Mouse (Mus musculus): ENCODE measurements at regions not wholly inside any gene's neighbourhood (a gene's known extent, or its start where the extent isn't known, plus 50 kb on each side); places are given as distances from the start of the nearest gene placed in this dataset.

DNA sequence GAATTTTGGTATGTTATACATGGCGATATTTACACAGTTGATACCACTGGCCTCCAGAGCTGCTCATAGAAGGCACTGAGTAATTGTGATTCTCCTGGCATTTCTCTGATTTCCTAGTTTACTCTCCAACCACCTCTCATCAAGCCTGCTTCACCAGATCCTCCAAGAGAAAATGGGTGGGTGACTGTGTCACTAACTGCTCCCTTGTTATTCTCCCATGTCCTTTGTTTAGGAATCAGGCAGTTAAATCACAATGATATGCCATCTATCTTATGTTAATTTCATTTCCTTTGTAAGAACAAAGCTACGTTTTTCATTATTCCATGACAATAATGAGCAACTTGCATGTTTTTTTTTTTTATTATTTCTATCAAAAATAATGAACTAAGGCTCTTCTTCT lies 122.3 kb upstream of the Nrp1 start:
- DNase-seq (ENCODE audit: low spot score): no peak

DNA sequence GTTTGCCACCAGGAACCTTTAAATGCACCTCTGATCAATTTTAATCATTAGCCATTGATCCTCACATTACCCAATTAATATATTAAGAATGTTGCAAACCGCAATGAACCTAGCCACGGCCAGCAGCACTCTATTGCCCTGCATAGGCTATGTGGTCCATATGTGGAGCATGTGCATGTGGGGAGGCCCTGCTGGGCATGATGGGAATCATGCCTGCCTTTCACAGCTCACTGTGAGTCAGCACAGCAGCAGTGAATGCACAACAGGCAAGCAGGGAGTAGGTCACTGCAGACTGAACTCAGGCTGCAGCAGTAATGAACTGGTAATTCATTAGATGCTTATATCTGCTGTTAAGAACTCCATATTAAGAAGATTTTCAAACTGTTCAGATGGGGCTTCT lies 119.5 kb upstream of the Nrp1 start:
- no peak for DNase-seq (ENCODE audit: low spot score)

DNA sequence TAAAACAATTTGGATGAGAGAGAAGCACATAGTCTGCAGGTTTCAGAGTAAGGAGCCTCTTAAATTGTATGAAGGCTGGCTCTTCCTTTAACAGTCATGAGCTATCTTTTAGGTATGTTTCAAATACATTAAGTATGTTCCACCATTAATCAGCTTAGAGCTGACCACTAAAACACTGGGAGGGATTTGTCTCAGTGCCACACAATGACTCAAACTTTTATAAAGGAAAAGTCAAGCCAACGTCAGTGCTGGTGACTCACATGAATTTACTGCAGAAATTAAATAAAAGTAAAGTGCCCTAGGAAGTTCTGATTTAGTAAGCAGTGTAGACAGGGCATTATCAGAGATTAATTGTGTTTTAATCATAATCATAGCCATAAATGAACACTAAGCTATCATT lies 118.6 kb upstream of the Nrp1 start:
- DNase-seq (ENCODE audit: low spot score): no peak

DNA sequence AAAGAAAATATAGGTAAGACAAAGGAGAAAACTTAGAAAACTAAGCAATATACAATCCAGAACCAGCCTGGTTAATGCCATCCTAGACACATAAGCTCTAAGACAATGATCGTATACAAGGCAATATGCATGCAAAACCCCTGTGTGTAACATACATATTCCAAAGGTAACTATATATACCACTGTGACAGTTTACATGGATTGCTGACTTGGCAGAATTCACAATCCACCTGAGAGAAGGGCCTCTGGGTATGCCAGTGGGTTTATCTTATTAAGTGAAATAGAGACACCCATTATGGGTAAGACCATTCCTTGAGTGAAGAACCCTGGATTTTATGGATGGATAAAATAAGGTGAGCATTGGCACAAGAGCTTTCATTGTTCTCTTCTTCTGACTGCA lies 117.2 kb upstream of the Nrp1 start:
- DNase-seq (ENCODE audit: low spot score): no peak

DNA sequence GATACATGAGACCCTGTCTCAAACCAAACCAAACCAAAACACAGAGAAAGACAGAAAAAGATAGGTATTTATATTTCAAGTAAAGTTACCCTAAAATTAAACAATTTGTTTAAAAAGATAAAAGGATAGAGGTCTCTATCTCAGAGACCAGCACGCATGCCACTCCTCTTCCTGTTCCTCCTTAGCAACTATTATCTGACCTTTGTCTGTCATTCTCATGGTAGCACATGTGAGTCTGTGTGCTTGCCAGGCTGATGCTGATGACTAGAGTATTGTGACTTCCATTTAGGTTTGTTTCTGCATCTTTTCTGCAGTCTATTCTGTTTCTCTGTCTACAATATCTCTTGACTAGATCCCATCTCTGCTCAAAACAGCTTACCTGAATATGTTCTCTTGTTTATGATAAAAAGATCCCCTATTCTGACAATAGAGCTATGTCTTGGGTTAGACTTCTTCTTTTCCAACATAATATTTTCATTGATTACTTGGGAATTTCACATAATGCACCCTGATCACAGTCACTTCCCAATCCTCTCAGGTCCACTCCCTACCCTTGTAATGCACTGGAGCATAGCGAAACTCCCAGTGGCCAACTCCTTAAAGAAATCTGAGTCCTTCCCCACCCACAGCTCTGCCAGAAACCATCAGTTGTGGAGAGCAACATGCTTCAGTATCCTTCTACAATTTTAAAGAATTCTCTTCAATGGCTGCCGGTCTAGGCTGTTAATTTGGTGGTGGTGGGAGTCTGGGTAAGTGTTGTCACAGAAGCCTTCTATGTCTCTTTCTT lies 115.7 kb upstream of the Nrp1 start:
- DNase-seq (ENCODE audit: low spot score): no peak

DNA sequence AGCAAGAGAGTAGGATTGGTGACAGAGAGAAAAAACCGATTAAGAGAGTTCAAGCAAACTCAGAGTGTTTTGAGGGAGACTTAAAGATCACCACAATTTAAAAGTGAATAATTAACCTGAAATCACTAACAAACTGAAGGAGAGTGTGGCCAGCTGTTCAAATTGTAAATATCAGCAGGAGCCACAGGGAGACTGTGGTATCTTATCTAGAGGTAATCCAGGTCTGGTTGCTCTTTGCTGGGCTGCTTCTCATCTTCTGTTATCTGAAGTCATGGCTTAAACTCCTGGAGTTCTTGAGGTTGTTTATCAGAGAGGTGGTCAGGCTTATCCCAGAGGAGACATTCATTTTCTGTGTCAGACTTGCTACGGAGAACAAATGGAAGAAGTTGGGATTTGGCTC lies 106.7 kb upstream of the Nrp1 start:
- no peak for DNase-seq (ENCODE audit: low spot score)

DNA sequence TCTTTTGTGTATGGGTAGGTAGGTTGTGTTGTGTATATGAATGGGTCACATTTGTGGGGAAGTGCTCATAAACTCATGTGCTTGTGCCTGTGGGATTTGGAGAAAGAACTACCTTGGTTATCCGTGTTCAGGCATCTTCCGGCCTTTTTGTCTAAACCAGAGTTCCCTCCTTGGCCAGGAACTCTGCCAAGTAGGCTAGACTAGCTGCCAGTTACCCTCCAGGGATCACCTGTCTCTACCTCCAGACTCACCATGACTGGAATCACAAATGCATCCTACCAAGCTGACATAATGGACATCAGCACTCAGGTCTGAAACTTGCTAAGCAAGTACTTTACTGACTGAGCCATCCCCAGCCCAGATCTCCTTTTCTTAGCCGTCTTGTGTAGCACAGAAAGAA lies 97.6 kb upstream of the Nrp1 start:
- no peak for DNase-seq (ENCODE audit: low spot score)

DNA sequence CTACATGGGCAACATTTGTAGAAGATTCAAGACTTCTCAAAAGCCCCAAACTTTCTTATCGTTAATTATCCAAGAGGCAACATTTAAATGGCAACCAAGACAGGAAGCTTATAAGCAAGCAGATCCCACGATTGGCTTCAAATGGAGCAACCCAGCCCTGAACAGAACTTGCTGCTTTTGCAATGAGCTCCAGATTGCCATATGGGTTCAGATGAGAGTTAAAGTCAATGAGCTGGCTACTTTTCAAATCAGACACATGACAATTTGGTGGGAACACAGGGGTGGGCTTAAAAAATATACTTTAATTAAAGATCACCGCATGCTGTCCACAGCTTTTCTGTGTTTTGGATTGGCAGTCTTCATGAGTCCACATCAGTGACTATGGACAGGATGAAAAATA lies 97.0 kb upstream of the Nrp1 start:
- DNase-seq (ENCODE audit: low spot score): no peak

DNA sequence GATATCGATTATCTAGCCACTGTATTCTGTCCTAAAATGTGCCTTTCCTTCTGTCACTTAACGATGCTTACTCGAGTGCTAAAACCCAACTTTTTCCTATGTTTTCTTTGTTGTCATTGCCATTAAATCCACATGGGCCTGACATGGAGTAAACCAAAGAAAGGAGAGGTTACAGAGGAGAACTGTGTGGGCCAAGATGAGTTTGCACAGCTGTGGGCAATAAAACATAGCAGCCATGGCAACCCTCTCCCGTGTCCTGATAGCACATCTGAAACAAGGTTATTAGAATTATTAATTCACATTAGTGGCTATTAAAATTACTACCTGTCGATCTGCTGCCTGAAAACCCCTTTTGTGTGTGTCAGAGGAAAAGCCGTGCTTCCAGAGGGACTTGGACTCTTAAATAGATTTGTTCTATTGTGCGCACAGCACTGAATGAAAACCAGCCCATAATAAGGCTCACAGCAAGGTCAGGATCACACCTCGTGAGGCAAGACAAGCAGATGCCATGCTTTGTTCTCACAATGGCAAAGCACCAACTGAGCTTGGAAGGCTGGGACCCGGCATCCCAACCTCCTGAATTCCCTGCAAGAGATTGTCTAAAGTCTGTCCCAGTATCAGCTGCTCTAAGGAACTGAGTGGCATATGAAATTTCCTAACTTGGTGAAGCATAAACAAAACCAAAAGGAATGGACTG lies 95.0 kb upstream of the Nrp1 start:
- no peak for DNase-seq (ENCODE audit: low spot score)

DNA sequence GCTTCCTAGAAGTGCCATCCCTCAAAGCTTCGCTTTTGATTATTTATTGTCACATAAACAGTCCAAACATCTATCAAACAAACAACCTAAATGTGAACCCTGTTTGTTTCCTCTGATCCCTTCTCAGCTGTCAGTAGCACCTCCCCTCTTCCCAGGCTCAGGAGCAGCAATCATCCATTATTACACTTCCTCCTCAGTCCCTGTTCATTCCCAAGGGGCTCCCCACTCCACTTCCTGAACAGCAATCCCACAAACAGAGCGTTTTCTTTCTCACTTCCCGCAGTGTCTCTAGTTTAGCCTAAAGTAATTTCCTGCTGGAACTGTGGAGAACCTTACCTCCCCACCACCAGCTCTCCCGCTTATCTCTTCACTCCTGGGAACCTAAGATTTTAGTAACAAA lies 91.1 kb upstream of the Nrp1 start:
- DNase-seq (ENCODE audit: low spot score): no peak

DNA sequence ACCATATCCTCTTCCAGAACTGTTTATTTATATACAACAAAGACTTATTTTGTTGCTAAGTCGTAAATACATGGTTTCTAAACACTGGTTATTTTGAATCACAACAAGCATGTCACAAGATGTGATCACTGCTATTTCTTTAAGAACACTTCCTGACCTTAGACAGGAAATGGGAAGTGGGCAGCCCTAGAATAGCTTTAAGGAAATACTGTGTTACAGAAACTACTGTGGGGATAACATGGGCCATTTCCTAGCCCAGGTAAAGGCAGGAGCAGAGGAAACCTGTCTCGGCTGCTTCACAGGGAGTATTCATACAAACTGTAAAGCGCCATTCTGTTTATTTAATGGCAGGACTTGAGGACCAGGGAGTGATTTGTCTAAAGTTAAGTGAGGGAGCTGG lies 90.4 kb upstream of the Nrp1 start:
- DNase-seq (ENCODE audit: low spot score): no peak

DNA sequence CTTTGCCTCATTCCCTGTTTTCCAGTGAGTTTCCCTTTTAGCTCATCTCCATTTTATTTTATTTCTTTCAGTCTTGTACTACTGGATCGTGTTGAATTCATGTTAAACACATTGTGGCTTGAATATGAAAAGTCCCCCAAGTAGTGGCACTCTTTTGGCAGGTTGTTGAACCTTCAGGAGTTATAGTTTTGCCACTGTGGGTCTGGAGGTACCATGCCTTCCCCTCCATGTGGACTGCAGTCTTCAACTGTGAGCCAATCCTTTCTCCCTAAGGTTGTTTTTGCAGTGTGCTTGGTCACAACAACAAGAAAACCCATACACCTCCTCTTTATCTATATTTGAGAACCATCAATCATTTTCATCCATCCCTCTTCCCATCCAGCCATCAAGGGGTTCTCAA lies 88.9 kb upstream of the Nrp1 start:
- DNase-seq (ENCODE audit: low spot score): no peak

DNA sequence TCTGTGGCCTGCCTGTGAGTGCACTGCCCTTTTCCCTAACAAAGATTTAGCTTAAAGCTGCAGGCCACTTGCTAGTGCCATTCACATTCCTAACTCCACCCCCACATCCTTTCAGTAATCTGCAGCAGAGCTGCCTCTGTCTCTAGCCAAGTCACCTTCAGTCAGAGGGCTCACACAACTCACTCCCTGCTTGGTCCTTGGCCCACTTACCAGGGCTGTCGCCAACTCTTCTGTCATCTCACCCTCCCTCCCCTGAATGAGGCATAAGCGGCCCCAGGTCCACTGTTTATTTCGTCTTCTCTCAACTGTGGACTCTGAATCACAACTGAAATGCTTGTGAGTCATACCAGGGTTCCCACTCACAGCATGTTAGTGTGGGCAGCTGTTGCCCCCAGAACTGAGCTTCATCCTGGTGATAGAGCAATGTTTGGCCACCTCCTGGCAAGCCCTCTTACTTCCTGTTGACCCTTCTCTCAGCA lies 85.5 kb upstream of the Nrp1 start:
- peak; percentile 40 for DNase-seq (ENCODE audit: low spot score)

DNA sequence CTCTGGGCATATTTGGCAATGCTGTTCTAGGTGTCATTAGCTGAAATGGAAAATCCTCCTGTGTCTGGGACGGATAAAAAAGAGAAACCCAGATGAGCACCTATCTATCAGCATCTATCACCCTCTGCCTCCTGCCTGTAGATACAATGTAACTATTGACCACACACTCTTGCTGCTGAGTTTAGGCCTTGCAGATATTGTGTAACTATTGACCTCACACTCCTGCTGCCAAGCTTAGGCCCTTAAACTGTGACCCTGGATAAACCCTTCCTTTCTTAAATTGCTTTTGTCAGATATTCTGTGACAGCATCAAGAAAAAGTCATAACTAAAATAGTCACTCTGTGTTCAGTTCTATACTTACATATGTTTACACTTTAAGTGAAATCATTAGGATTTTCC lies 81.9 kb upstream of the Nrp1 start:
- no peak for DNase-seq (ENCODE audit: low spot score)

DNA sequence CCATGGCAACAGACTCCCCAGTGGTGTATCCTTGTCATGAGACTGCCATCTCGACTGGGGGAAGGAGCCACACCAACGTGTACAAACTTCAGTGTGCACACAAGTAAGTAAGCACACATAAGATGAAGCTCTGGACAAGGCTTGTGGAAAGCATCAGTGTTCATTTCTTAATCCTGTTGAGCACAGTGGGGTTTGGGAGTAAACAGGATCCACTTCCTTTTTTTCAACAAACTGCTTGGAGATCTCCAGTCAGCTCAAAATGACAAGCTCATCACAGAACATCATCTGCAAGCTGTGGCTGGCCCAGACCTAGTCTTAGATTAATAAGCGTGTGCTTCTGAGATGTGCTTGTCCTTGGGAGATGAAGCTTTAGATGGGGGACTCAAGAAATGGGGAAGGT lies 75.6 kb upstream of the Nrp1 start:
- DNase-seq (ENCODE audit: low spot score): no peak

DNA sequence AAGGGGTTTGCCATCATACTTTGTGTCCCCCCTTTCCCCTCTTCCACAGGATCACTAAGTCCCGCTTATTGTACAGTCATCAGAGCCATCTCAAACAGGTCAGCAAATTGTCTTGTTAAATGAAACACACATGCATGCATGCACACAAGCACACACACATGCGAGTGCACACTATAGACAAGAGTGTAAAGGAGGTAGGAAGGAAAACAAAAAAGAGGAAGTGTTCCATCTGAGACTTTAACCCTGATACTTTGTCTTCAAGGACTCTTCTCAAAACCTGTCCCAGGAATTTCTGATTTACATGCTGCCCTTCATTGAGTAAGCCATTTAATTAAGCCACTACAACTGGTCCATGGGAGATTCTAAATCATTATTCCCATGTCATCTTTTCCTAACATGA lies 75.0 kb upstream of the Nrp1 start:
- DNase-seq (ENCODE audit: low spot score): no peak

DNA sequence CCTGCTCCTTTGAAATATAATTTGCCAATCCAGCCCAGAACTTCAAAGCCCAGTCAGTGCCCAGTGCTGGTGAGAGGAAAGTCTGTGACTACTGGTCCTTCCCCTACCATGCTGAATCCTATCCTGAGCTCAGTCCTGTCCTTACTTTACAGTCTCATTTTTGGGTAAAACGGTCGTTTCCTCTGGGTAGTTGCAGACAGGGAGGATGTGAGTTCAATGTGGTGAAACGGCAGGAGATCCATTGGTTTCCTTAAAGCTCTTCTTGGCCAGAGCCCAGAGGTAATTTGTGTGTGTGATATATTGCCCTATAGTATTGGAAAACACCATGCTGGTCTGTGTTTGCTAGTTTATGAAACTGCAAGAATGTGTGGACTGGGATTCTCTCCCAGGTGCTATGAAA lies 73.6 kb upstream of the Nrp1 start:
- no peak for DNase-seq (ENCODE audit: low spot score)

DNA sequence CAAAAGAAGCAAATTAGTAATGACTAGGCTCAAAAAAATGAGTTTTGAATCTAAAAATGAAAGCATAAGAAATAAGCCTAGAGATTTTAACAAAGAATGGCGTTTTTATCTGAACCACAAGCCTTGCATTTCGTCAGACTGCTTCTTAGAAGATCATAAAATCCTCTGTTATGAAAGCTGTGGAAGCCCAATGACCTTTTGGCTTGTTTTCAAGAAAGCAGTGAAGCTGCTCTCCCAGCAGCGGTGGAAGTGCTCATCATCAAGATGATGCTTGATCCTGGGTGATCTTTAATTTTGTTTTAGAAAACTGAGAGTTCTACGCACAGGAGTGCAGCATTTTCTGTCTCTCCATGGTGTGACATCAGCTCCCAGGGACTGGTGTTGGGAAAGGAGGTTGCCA lies 68.3 kb upstream of the Nrp1 start:
- no peak for DNase-seq (ENCODE audit: low spot score)

DNA sequence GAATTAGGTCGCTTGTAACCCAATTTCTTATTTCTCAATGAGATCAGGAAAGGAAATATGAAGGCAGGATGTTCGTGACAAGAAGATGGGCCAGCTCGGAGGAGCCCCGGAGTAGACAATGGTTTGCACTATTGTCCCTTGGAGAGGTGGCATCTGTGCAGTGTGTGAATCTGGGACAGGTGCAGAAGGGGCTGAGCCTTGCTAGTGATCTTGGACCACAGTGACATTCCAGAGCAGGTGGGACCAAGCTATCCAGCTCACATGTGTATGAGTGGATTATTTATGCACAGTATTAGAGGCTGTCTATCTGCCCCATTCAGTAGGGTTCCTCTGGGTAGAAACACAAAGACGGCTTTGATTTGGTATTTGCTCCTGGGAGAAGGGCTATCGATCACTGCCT lies 66.0 kb upstream of the Nrp1 start:
- DNase-seq (ENCODE audit: low spot score): no peak

DNA sequence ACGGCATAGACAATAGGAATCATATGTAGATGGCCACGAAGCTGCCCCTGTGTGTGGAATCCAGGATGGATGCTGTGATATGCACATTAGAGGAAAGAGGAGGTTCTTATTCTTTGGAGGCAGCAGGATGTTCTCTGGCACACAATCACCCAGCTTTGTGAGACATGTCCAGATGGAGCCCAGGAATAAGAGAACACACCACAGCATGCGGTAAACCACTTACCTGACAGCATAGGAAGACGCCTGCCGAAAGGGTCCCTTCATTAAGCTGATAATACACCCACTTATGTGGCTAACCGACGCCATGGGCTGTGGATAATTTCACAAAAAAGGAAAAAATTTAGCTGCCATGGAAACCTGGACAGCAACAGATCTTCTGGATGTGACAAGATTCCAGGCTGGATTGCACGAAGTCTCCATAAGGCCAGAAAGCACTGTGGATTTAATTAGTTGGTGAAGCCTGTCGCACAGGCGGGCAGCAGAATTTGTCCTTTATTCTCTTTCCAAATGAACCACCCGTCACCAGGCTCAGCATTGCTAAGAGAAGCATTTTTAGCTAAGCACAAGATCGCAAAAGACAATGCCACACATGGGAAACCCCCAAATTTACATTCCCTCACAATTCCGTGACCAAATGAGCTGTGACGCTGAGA lies 61.5 kb upstream of the Nrp1 start:
- DNase-seq (ENCODE audit: low spot score): no peak

DNA sequence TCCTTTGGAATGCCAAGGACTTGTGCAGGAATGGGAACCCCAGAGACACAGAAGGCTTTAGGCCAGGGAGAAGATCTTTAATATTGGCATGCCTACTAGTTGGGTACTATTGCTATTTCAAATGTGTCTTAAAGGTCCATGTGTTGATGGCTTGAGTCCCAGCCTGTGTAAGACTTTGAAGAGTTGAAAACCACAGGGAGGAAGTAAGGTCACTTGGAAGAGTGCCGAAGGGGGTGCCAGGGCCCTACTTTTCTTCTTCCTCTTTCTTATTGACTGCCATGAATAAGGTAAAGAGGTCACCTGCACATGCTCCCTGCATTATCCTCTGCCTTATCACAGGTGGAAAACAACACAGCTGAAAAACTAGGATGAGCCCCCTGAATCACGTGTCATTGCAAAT lies 56.1 kb upstream of the Nrp1 start:
- DNase-seq (ENCODE audit: low spot score): no peak

All from urinary bladder, postnatal 14 days (tissue).